Mouse (Mus musculus) CH12.LX (cell line): ENCODE data around the gene Cwc25. TPM values are rescaled to one million over a fixed set of nuclear protein-coding genes. Genes with fewer than 3 reads are reported as not detected.

Experiments used
- DNase-seq: peaks from one replicate; pipeline ENCODE4 v3.0.0-alpha.2; 2013; ENCODE audit errors: extremely low read depth
- H3K27ac ChIP-seq: 2 replicates; pipeline ENCODE4 v1.5.1; 2012; ENCODE audit warnings: low read depth, mild to moderate bottlenecking, control low read depth, moderate library complexity; ENCODE audit not compliant: insufficient read depth
- H3K27me3 ChIP-seq: replicated peaks from 2 replicates; pipeline ENCODE3; 2012; ENCODE audit warnings: inconsistent platforms
- H3K36me3 ChIP-seq, 2 experiments: replicated peaks in 1 of 2; 2 replicates each; pipeline versions ENCODE3 to v1.6.1; 2012; ENCODE audit warnings: inconsistent platforms in 1 of 2, low read length in 1 of 2, mild to moderate bottlenecking in 1 of 2, mixed read lengths in 1 of 2, moderate library complexity in 1 of 2; ENCODE audit not compliant: control insufficient read depth in 1 of 2, insufficient read depth in 1 of 2
- H3K4me1 ChIP-seq, 2 experiments: 2 replicates each; pipeline ENCODE4 v1.6.1; 2012; ENCODE audit warnings: inconsistent platforms in 1 of 2, moderate library complexity in 1 of 2; ENCODE audit not compliant: insufficient read depth in 2 of 2, control insufficient read depth in 1 of 2
- H3K4me2 ChIP-seq: 2 replicates; pipeline ENCODE4 v1.6.1; 2012; ENCODE audit warnings: low read depth, mild to moderate bottlenecking, control low read depth; ENCODE audit not compliant: poor library complexity, insufficient read depth, severe bottlenecking
- H3K4me3 ChIP-seq, 3 experiments: fragments of 150-350 bp in 1 of 3; sonication (generic) in 1 of 3; replicated peaks in 1 of 3; 2 replicates each; pipeline versions ENCODE3 to v1.5.1; 2011 to 2012; ENCODE audit warnings: low read depth in 2 of 3, low read length in 2 of 3, mild to moderate bottlenecking in 2 of 3, moderate library complexity in 2 of 3, control low read depth in 1 of 3, improper control_type of control experiment in 1 of 3, inconsistent platforms in 1 of 3, mixed read lengths in 1 of 3; ENCODE audit not compliant: poor library complexity in 1 of 3
- H3K79me2 ChIP-seq: replicated peaks from 2 replicates; pipeline ENCODE4 v1.6.1; 2012; ENCODE audit warnings: mild to moderate bottlenecking, moderate library complexity; ENCODE audit not compliant: control insufficient read depth, poor library complexity, insufficient read depth, severe bottlenecking; ENCODE audit errors: extremely low read depth
- H3K9ac ChIP-seq: 2 replicates; pipeline ENCODE4 v1.6.1; 2012; ENCODE audit warnings: low read depth, mild to moderate bottlenecking, control low read depth, moderate library complexity; ENCODE audit not compliant: insufficient read depth
- H3K9me3 ChIP-seq: replicated peaks from 2 replicates; pipeline ENCODE3; 2012; ENCODE audit warnings: low read length, inconsistent platforms, mixed read lengths
- CHD1 ChIP-seq: IDR thresholded peaks from 2 replicates; pipeline ENCODE4 v1.6.1; 2012; ENCODE audit warnings: low read depth, low read length, improper control_type of control experiment, inconsistent platforms
- CTCF ChIP-seq, 2 experiments: IDR thresholded peaks in 1 of 2; conservative IDR thresholded peaks in 1 of 2; 2 replicates each; pipeline ENCODE4 v1.5.1; 2011 to 2012; ENCODE audit warnings: low read depth in 2 of 2, low read length in 2 of 2, improper control_type of control experiment in 1 of 2, inconsistent platforms in 1 of 2, mild to moderate bottlenecking in 1 of 2, moderate library complexity in 1 of 2
- E2F4 ChIP-seq: IDR thresholded peaks from 2 replicates; pipeline ENCODE4 v1.6.1; 2011; ENCODE audit warnings: low read depth, low read length, improper control_type of control experiment; ENCODE audit not compliant: insufficient replicate concordance
- ELF1 ChIP-seq: IDR thresholded peaks from 2 replicates; pipeline ENCODE4 v1.6.1; 2014; ENCODE audit warnings: low read depth, mild to moderate bottlenecking, inconsistent platforms, low read length, improper control_type of control experiment
- ETS1 ChIP-seq: conservative IDR thresholded peaks from 2 replicates; pipeline ENCODE4 v1.6.1; 2012; ENCODE audit warnings: low read depth, mild to moderate bottlenecking, inconsistent platforms, low read length, improper control_type of control experiment, moderate library complexity
- IRF4 ChIP-seq: IDR thresholded peaks from 2 replicates; pipeline ENCODE4 v1.6.1; 2014; ENCODE audit warnings: low read depth, mild to moderate bottlenecking, inconsistent platforms, low read length, improper control_type of control experiment
- JUN ChIP-seq: IDR thresholded peaks from 2 replicates; pipeline ENCODE4 v1.6.1; 2011; ENCODE audit warnings: low read depth, mild to moderate bottlenecking, low read length, improper control_type of control experiment, moderate library complexity; ENCODE audit not compliant: insufficient read depth
- JUND ChIP-seq: conservative IDR thresholded peaks from 2 replicates; pipeline ENCODE4 v1.6.1; 2011; ENCODE audit warnings: low read depth, low read length, improper control_type of control experiment
- MAFK ChIP-seq: IDR thresholded peaks from 2 replicates; pipeline ENCODE4 v1.6.1; 2011; ENCODE audit warnings: low read length, improper control_type of control experiment; ENCODE audit not compliant: insufficient replicate concordance
- MAX ChIP-seq: IDR thresholded peaks from 2 replicates; pipeline ENCODE4 v1.6.1; 2011; ENCODE audit warnings: low read length, improper control_type of control experiment
- MXI1 ChIP-seq: IDR thresholded peaks from 2 replicates; pipeline ENCODE4 v1.6.1; 2011; ENCODE audit warnings: mild to moderate bottlenecking, low read depth, low read length, improper control_type of control experiment
- NELFE ChIP-seq: IDR thresholded peaks from 2 replicates; pipeline ENCODE4 v1.6.1; 2011; ENCODE audit warnings: low read depth, low read length, improper control_type of control experiment
- NRF1 ChIP-seq: IDR thresholded peaks from 2 replicates; pipeline ENCODE4 v1.6.1; 2014; ENCODE audit warnings: low read depth, mild to moderate bottlenecking, inconsistent platforms, low read length, improper control_type of control experiment, moderate library complexity
- PAX5 ChIP-seq: IDR thresholded peaks from 2 replicates; pipeline ENCODE4 v1.6.1; 2012; ENCODE audit warnings: low read length, inconsistent platforms, mixed read lengths
- POLR2A ChIP-seq: IDR thresholded peaks from 2 replicates; pipeline ENCODE4 v1.6.1; 2011; ENCODE audit warnings: low read depth, mild to moderate bottlenecking, improper control_type of control experiment, low read length
- POLR2AphosphoS2 ChIP-seq: IDR thresholded peaks from 2 replicates; pipeline ENCODE4 v1.6.1; 2011; ENCODE audit warnings: low read depth, low read length, improper control_type of control experiment
- RCOR1 ChIP-seq: conservative IDR thresholded peaks from 2 replicates; pipeline ENCODE4 v1.6.1; 2012; ENCODE audit warnings: low read depth, mild to moderate bottlenecking, inconsistent platforms, low read length, improper control_type of control experiment
- UBTF ChIP-seq: IDR thresholded peaks from 2 replicates; pipeline ENCODE4 v1.6.1; 2012; ENCODE audit warnings: low read depth, mild to moderate bottlenecking, inconsistent platforms, low read length, improper control_type of control experiment, moderate library complexity
- USF1 ChIP-seq: IDR thresholded peaks from 2 replicates; pipeline ENCODE4 v1.6.1; 2014; ENCODE audit warnings: low read depth, mild to moderate bottlenecking, inconsistent platforms, low read length, improper control_type of control experiment
- USF2 ChIP-seq: conservative IDR thresholded peaks from 2 replicates; pipeline ENCODE4 v1.6.1; 2011; ENCODE audit warnings: low read depth, low read length, improper control_type of control experiment
- ZMIZ1 ChIP-seq: IDR thresholded peaks from 2 replicates; pipeline ENCODE4 v1.6.1; 2012; ENCODE audit warnings: low read depth, mild to moderate bottlenecking, inconsistent platforms, low read length, improper control_type of control experiment
- dilution Hi-C: fragments of 300-500 bp; cut with MboI; formaldehyde crosslinking; loops from 2 replicates; pipeline ENCODE4 v1.14.3; 2020; ENCODE audit warnings: low sequenced_read_pairs; ENCODE audit not compliant: extremely low pct_unique_long_range_greater_than_20kb, extremely low pct_ligation_motif_present
- in situ Hi-C: fragments of 300-500 bp; cut with MboI; formaldehyde crosslinking; loops from 3 replicates; pipeline ENCODE4 v1.14.3; 2019; ENCODE audit warnings: low sequenced_read_pairs, low pct_ligation_motif_present, low pct_unique_long_range_greater_than_20kb, mixed read lengths
- polyA plus RNA-seq: library from polyadenylated mRNA; unstranded; fragments of >175 nt; gene quantifications from 2 replicates; pipeline ENCODE4 v1.2.1, GENCODE M21; 2012; ENCODE audit warnings: low read depth; ENCODE audit not compliant: insufficient read length
- total RNA-seq, 2 experiments: library from RNA; depleted of rRNA; stranded (reverse); fragments of 300-350 nt in 1 of 2; fragments of >200 nt in 1 of 2; gene quantifications; 2 replicates each; pipeline ENCODE4 v1.2.3; 2012 to 2014

Gene Cwc25
- total and polyA plus RNA-seq, 3 experiments, result 16.7 to 21.5 (median 19.6) TPM

GRCm38 (mm10) chr11:97802495-97802894 lies 36.1 kb upstream of the Cwc25 start:
- no peak overlapping the region for H3K4me2 ChIP-seq
- H3K36me3 ChIP-seq, result peaks cover 2 to 21% of the 10 kb centered on the region in 2 experiments
- no peaks in the 10 kb centered on the region for H3K9me3 ChIP-seq
- H3K27me3 ChIP-seq, result no peaks in the 10 kb centered on the region
- dilution Hi-C loops (no loop called here), in situ Hi-C loops (no loop called here)
- no peaks in the 10 kb centered on the region for H3K79me2 ChIP-seq
- no peak for DNase-seq
- no peak overlapping the region for H3K27ac ChIP-seq
- no peak for TF ChIP-seq E2F4
- TF ChIP-seq CHD1, result no peak
- TF ChIP-seq ZMIZ1, result no peak
- no peak for TF ChIP-seq IRF4
- no peak for TF ChIP-seq NELFE
- no peak for TF ChIP-seq PAX5
- no peak for TF ChIP-seq JUND
- no peak for TF ChIP-seq JUN
- no peak for TF ChIP-seq POLR2AphosphoS2
- TF ChIP-seq RCOR1, result no peak
- TF ChIP-seq POLR2A, result no peak
- no peak for TF ChIP-seq MAFK
- TF ChIP-seq MAX, result no peak
- TF ChIP-seq ETS1, result no peak
- TF ChIP-seq NRF1, result no peak
- TF ChIP-seq MXI1, result no peak
- TF ChIP-seq USF1, result no peak
- TF ChIP-seq USF2, result no peak
- TF ChIP-seq CTCF (conservative IDR thresholded peaks at IDR 0.05 in 1 of 2, IDR thresholded peaks at IDR 0.05 in 1 of 2; ENCODE audit: low read depth in 2 of 2, low read length in 2 of 2), result no peak
- peaks cover 22 to 61% of the 10 kb centered on the region in 2 experiments for H3K4me1 ChIP-seq
- no peak overlapping the region for H3K9ac ChIP-seq
- no peak overlapping the region for H3K4me3 ChIP-seq

- dilution Hi-C loops (no loop called here), in situ Hi-C loops (no loop called here)
- Histone ChIP-seq H3K4me2 (no peak overlapping the region), H3K27me3 (no peaks in the 10 kb centered on the region), H3K36me3 (peaks cover 0 to 18% of the 10 kb centered on the region in 2 experiments)
- DNase-seq, result no peak
- TF ChIP-seq MAFK, result no peak
- no peak for TF ChIP-seq ELF1
- no peak for TF ChIP-seq UBTF
- TF ChIP-seq JUN, result no peak
- TF ChIP-seq, all 38 proteins: peak for 0
- no peak overlapping the region for H3K4me3 ChIP-seq
- H3K27ac ChIP-seq, result no peak overlapping the region
- H3K9me3 ChIP-seq, result no peaks in the 10 kb centered on the region
- no peaks in the 10 kb centered on the region for H3K79me2 ChIP-seq
- peaks cover 22 to 63% of the 10 kb centered on the region in 2 experiments for H3K4me1 ChIP-seq
- no peak overlapping the region for H3K9ac ChIP-seq
These were observed 35.8 kb upstream of the Cwc25 start for GRCm38 (mm10) chr11:97802194-97802470.
